Mouse (Mus musculus) heart, postnatal 10 days (tissue): ENCODE data around the gene Myo5c. TPM values are rescaled to one million over a fixed set of nuclear protein-coding genes. Genes with fewer than 3 reads are reported as not detected.
A peak's percentile ranks its signal among the peaks of the same experiment; 100 is the strongest.

Experiments
- DNase-seq, 2 experiments: peaks; one replicate each; pipeline ENCODE4 v3.0.0; 2021
- intact Hi-C: fragments of 180-260 bp; cut with DNase I; formaldehyde crosslinking; loops from one replicate; pipeline ENCODE4 v1.15.1; 2025
- total RNA-seq, 2 experiments: library from RNA; stranded (reverse); gene quantifications; 2 replicates each; pipeline ENCODE4 v1.2.3; 2021

The Myo5c gene
- total RNA-seq, 2 experiments from 2014 or later, result 3.4 to 4.9 TPM

DNA sequence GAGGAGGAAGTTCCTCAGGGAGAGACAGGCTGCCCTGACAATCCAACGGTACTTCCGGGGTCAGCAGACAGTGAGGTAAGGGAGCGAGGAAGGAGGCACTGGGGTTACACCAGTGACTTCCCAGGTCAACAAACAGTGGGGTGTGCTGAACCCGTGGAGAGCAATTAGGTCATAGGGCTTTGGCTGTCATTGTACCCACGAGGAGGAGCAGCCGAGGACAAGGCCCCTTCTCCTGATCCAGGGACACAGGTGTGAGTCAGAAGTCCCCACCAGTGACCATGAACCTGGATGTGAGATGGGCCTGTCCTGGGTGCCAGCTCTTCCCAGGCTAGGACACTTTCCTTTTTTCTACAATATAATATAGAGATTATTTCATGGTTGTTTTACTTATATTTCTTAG, 41.8 kb downstream of the Myo5c start:
- no peak for DNase-seq
- intact Hi-C loops, result no loop called here

GRCm38 (mm10) chr9:75274486-75274885, 42.7 kb downstream of the Myo5c start:
- no peak for DNase-seq
- intact Hi-C loops, result no loop called here

DNA sequence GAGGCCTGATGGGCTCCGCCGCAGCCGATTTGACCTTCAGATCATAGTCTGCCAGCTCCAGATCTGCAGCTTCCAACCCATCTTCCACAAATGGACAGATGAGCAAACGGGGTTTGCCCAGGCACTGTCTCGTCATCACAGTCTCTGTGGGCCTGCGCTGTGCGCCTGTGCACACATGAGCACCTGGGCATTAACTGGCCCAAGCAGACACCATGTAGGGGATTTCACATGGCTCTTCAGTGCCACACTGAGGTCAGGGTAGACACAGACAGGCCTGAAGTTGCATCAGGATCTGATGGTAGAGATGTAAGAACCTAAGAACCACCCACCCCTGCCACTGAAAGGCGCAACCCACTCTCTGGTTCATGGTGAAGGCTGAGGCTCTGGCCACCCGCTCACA, 43.2 kb downstream of the Myo5c start:
- no peak for DNase-seq
- intact Hi-C loops, result no loop called here

DNA sequence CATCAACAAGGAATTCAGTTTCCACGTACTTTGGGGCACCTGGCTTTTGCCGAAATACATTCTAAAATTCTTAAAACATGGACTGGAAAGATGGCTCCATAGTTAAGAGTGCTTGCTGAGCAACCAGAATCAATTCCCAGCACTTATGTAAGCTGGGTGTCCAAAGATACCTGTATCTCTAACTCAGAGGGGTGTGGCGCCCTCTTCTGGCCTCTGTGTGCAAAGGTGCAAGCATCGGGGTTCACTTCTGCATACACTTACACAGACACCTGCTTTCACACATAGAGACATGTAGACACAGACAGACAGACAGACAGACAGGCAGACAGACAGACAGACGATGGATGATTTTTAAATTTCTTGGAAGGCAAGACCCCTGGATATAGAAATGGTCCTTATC, 49.0 kb downstream of the Myo5c start:
- peak; percentile 20 to 54 for DNase-seq
- intact Hi-C loops, result loop anchor here (5.0 kb wide), 2 partner anchors 229 to 379 kb away; no protein-coding TSS in a partner anchor

- no peak for DNase-seq
- intact Hi-C loops, result loop anchor here (2.0 to 5.0 kb wide), 3 partner anchors 31 to 380 kb away; no protein-coding TSS in a partner anchor
Observed at GRCm38 (mm10) chr9:75282179-75282578, 50.4 kb downstream of the Myo5c start.

DNA sequence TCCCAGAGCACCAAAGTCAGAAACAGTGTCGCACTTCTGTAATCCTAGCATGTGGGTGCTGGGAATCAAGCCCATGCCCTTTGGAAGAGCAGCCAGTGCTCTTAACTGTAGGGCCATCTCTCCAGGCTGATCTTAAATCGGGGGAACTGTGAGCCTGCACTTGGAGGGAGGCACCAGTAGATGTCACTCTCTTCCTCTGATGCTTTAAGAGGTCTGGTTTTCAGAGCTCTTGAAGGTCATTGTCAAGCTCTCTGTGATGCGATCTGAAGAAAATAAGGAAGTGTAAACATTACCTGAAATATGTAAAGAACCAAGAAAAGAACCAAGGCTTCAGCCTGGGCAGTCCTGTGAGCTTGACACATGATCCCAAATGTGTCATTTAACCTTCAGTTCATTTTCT, 51.0 kb downstream of the Myo5c start:
- intact Hi-C loops, result loop anchor here (2.0 to 5.0 kb wide), 3 partner anchors 30 to 381 kb away; no protein-coding TSS in a partner anchor

DNA sequence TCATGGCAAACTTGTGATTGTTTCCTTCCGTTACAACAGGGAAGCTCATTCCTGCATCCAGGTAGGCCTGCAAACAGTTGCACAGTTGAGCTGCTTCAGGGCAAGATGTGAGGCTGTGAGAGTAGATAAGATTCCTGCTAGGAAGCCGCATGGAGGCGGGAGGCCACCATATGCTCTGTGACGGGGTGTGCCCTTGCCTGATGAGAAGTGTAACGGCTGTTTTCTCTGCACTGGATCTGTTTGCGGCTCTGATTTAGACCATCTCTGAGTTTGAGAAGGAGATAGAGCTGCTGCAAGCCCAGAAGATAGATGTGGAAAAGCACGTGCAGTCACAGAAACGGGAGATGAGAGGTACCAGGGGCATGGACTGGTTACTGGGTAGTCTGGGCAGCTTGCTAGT, 51.8 kb downstream of the Myo5c start:
- intact Hi-C loops, result loop anchor here (2.0 to 5.0 kb wide), 3 partner anchors 29 to 381 kb away; no protein-coding TSS in a partner anchor
- DNase-seq, result no peak

More for the DNA sequence above, 51.0 kb downstream of the Myo5c start:
- peak; percentile 41 to 52 for DNase-seq

GRCm38 (mm10) chr9:75285363-75285762, 53.5 kb downstream of the Myo5c start:
- intact Hi-C loops, result no loop called here
- no peak for DNase-seq

DNA sequence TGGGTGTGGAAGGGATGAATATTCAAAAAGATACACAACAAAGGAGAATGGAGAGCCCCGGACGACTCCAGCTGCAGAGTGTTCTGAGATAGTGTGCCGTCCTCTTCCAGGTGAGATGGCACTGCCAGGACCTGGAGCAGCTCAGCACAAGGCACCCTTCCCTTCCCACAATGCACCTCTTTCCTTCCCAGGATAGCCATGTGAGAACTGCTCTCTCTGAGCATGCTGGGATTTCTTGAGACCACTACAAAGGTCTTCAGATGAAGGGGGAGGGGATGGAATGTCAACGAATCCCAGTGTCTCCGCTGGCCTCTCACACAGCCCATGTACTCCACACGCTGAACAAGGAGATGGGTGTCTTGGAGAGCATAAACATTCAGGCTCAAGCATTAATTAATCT, 55.8 kb downstream of the Myo5c start:
- intact Hi-C loops, result no loop called here
- DNase-seq, result no peak

DNA sequence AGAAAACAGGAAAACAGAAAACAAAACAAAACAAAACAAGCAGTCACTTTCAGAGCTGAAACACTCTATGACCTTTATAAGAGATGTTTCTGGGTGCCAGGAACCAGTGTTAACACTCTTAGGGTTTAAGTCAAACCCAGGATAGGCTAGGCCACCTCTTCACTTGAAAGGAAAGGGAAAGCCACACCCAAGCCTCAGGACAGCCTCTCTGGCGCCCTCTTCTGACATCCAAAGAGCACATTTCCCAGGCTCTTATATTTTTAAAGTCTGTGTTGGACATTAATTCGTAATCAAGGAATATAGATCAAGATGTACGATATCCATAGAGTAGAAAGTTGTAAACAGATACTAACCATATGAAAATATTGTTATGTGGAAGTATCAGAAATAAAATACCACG, 57.7 kb downstream of the Myo5c start:
- intact Hi-C loops, result no loop called here
- DNase-seq, result peak; percentile 23 to 41

GRCm38 (mm10) chr9:75299342-75299741, 67.5 kb downstream of the Myo5c start:
- intact Hi-C loops, result no loop called here
- DNase-seq, result peak in 1 of 2 experiments; percentile 16

GRCm38 (mm10) chr9:75303033-75303432, 71.2 kb downstream of the Myo5c start:
- intact Hi-C loops, result no loop called here
- no peak for DNase-seq

GRCm38 (mm10) chr9:75303701-75304261, 72.0 kb downstream of the Myo5c start:
- intact Hi-C loops, result no loop called here
- no peak for DNase-seq

DNA sequence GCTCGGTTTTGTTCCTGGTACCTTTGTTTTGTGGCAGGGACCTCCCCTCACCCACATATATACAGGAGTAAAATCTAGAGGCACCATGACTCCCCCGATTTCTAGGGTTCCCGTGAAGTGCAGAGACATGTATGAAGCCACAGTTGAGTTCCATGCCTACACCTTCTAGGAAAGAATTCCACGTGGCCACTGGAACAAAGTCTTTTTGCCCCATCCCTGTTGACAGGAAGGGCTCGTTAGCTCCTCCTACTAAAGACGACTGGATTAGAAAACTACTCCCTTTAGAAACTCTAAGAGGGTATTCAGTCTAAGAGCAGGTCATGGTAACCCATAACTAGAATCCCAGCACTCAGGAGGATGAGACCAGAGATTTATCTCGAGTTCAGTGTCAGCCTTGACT, 72.5 kb downstream of the Myo5c start:
- intact Hi-C loops, result no loop called here
- DNase-seq, result no peak

DNA sequence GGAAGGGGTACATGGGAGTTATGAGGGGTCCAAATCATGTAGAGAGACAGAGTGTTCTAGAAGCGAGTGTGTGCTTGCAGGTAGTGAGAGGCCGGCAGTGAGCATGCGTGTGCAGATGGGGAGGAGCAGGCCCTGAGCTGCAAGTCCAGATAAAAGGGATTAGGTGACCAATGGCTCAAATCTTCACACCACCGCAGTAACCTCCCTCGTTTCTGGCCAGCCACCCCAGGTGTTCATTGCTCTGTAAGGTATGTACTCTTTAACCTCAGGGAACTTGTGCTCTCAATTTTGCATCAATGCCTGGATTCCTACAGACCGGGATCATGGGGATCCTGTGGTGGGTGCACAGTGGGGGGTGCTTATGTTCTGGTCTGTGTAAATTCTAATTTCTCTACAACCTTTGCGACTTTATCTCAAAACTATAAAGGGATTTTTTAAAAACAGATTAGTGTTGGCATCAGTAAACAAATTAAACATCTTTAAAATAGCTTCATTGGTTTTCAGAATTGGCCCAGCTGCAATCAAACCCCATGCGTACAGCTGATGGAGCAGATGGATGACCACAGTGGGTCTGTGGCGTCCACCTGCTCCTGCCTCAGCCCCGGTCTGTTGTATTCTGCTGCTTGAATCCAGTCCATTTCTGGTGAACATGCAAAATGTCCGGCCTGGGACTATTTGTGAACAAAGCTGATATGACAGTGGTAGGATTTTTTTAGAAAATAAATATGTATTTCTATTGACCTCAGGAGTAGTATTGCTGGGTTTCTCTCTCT, 74.5 kb downstream of the Myo5c start, which contains the start of gene Gnb5:
Gene Gnb5 (plus strand): TSS at position 163 of the 773 bp plus-strand sequence.
- intact Hi-C loops, result no loop called here
- no peak for DNase-seq

DNA sequence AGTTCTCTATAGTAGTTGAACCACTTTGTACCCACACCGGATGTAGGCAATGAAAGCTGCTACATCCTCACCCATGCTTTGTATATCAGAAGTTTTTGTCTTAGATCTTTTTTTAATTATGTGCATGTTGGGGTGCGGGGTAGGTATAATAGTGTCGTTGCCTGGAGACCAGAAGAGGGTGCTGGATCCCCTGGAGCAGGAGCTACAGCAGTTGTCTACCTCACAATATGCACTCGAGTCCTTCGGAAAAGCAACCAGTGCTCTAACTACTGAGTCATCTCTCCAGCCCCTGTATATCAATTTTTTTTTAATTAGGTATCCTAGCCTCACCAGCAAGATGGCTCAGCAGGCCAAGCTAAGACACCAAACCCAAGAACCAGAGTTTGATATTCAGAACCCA, 75.2 kb downstream of the Myo5c start:
- intact Hi-C loops, result no loop called here
- no peak for DNase-seq

DNA sequence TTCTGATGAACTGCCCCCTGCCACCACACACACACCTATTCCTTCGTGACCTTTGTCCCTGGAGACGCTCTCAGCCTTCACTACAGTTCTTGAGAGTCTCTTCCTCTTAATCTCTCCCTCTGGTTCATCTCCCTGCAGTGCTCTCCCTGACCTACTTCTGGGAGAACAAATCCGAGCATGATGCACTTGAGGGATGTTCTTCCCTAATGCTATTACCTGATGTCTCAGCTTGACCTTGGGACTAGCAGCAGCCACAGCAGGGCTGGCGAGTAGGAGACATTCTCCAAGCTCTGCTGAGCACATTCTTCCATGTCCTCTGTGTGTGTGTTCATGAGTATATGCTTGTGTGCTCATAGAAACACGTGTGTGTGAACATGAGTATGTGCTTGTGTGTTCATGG, 76.8 kb downstream of the Myo5c start:
- intact Hi-C loops, result no loop called here
- no peak for DNase-seq

GRCm38 (mm10) chr9:75312008-75312407, 80.2 kb downstream of the Myo5c start:
- DNase-seq, result peak; percentile 71 to 85
- intact Hi-C loops, result loop anchor here (2.0 kb wide), 1 partner anchor 29 kb away; no protein-coding TSS in a partner anchor

DNA sequence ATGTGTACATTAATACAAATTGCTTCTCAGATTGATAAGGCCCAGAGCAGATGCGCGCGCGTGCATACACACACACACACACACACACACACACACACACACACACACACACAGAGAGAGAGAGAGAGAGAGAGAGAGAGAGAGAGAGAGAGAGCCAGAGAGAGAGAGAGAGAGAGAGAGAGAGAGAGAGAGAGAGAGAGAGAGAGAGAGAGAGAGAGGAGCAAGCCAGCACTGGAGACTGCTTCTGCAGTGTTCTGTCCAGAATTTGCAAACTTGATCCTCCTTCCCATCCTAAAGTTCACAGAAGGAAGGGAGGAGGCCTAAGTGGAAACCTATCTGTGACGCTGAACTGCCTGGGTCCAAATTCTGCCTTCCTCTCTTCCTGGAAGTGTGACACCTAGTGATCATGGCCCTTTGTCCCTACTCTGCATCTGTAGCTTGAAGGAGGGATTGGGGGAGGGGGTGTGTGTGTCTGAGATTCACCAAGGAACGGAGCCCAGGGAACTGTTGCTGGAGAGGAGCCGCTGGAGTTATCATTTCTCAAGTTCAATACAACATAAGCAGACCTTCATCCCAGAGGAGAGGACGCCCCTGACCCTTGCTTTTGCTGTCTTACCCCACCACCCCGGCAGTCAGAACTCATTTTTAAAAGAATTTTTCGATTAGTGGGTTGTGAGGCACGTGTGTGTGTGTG, 81.5 kb downstream of the Myo5c start:
- intact Hi-C loops, result loop anchor here (2.0 kb wide), 1 partner anchor 30 kb away; no protein-coding TSS in a partner anchor
- DNase-seq, result no peak

DNA sequence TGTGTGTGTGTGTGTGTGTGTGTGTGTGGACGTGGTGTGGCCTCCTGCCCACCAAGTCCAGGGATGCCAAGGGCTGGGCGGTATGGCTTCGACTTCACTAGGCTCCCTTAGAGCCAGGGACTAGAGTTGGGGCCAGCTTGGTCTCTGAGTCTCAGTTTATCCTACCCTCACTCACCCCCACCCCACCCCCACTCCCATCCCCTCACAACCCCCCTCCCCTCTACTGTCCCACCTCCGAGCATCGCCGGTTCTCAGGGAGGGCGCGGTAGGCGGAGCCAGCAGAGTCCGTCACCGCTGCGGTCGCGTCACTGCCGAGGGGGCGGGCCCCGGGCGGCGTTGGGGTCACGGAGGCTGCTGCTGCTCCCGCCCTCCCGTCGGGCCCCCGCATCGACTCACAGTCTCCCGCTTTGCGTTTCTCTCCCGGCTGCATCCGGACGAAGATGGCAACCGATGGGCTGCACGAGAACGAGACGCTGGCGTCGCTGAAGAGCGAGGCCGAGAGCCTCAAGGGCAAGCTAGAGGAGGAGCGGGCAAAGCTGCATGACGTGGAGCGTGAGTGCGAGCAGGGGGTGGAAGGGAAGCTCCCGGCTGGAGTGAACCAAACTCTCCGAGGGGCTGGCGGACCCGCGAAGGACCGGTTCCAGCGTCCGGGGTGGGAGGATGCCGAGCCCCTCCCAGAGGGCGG, 82.2 kb downstream of the Myo5c start:
- peak; percentile 86 to 89 for DNase-seq
- intact Hi-C loops, result loop anchor here (2.0 kb wide), 1 partner anchor 31 kb away; no protein-coding TSS in a partner anchor
